Comparison of ENCODE assay signal across 16 mouse cellular contexts in genomic region chr4:40181681-40182080, GRCm38 (mm10). TPM values are rescaled to one million over a fixed set of nuclear protein-coding genes. Genes with fewer than 3 reads are reported as not detected.
DNase-seq lines count a peak whose midpoint lies in the region; ATAC-seq and TF ChIP-seq lines count a peak whose summit lies in the region.
"Had no signal": no experiment of that assay in that cellular context is flagged by ENCODE, and none has a peak within 500 bp of the region (broad histone marks: within the 10 kb centered on the region; RNA-seq: fewer than 3 reads in every experiment).

No protein-coding gene starts in this region.

- no peak overlapping the region for H3K9ac ChIP-seq in intestine, embryonic 16.5 days (ENCODE audit: low read depth, low read length)
- H3K9ac ChIP-seq in liver, postnatal 0 days (replicated peaks) = no peak overlapping the region
- H3K9ac ChIP-seq: embryonic facial prominence, embryonic 12.5 days; heart, embryonic 15.5 days; hindbrain, embryonic 13.5 days; midbrain, embryonic 12.5 days had no signal

- ATAC-seq in intestine, embryonic 16.5 days = peak; percentile 98
- ATAC-seq in liver, postnatal 0 days = peak; percentile 95

- peak; percentile 74 for DNase-seq in adrenal gland, postnatal 10 days
- no peak for DNase-seq in adrenal gland, adult 8-10 months
- DNase-seq in kidney, postnatal 25 days = peak; percentile 86 to 96
- peak; percentile 75 for DNase-seq in liver, postnatal 0 days
- no peak for DNase-seq in heart, adult 9 months (ENCODE audit: low spot score in 2 of 2)
- DNase-seq in heart, postnatal 36 days = no peak
- no peak for DNase-seq in left cerebral cortex, adult 18-20 months (ENCODE audit: low spot score in 2 of 2)
- DNase-seq: cerebellum, postnatal 10 days; gastrocnemius, postnatal 10 days had no signal

- intact Hi-C loops in heart, postnatal 36 days (cut with DNase I) = loop anchor here (2.0 kb wide), 1 partner anchor 47 kb away; no protein-coding TSS in a partner anchor

- H3K36me3 ChIP-seq in intestine, embryonic 16.5 days (ENCODE audit: control insufficient read depth, insufficient read depth, low read length) = peaks cover 10% of the 10 kb centered on the region
- H3K36me3 ChIP-seq in liver, postnatal 0 days (replicated peaks; ENCODE audit: insufficient read depth, low read length) = peaks cover 40% of the 10 kb centered on the region

- H3K27me3 ChIP-seq in intestine, embryonic 16.5 days (replicated peaks; ENCODE audit: control insufficient read depth, insufficient read depth, low read length) = no peaks in the 10 kb centered on the region
- no peaks in the 10 kb centered on the region for H3K27me3 ChIP-seq in liver, postnatal 0 days (ENCODE audit: insufficient read depth, low read length)
- H3K27me3 ChIP-seq: embryonic facial prominence, embryonic 12.5 days; heart, embryonic 15.5 days; hindbrain, embryonic 13.5 days; midbrain, embryonic 12.5 days had no signal

- no peaks in the 10 kb centered on the region for H3K9me3 ChIP-seq in intestine, embryonic 16.5 days (ENCODE audit: control insufficient read depth, low read length)
- H3K9me3 ChIP-seq in liver, postnatal 0 days (ENCODE audit: low read length) = no peaks in the 10 kb centered on the region
- H3K9me3 ChIP-seq: embryonic facial prominence, embryonic 12.5 days; forebrain, embryonic 10.5 days; heart, embryonic 15.5 days; hindbrain, embryonic 13.5 days; midbrain, embryonic 12.5 days had no signal

- H3K27ac ChIP-seq in intestine, embryonic 16.5 days (ENCODE audit: low read length) = peak overlapping the region; percentile 59; the same call in 1 of the 2 replicates
- H3K27ac ChIP-seq in liver, postnatal 0 days (ENCODE audit: low read depth) = peak overlapping the region; percentile 56
- H3K27ac ChIP-seq: embryonic facial prominence, embryonic 12.5 days; forebrain, embryonic 10.5 days; heart, embryonic 15.5 days; hindbrain, embryonic 13.5 days; layer of hippocampus, adult 2 months; midbrain, embryonic 12.5 days had no signal

- H3K4me3 ChIP-seq in intestine, embryonic 16.5 days (ENCODE audit: low read length) = no peak overlapping the region
- H3K4me3 ChIP-seq in liver, postnatal 0 days (ENCODE audit: low read depth, low read length) = no peak overlapping the region
- H3K4me3 ChIP-seq: embryonic facial prominence, embryonic 12.5 days; forebrain, embryonic 10.5 days; heart, embryonic 15.5 days; hindbrain, embryonic 13.5 days; layer of hippocampus, adult 2 months; midbrain, embryonic 12.5 days had no signal

- H3K4me2 ChIP-seq in intestine, embryonic 16.5 days (ENCODE audit: low read depth, low read length) = no peak overlapping the region
- no peak overlapping the region for H3K4me2 ChIP-seq in liver, postnatal 0 days (ENCODE audit: low read depth, low read length)
- H3K4me2 ChIP-seq: embryonic facial prominence, embryonic 12.5 days; heart, embryonic 15.5 days; hindbrain, embryonic 13.5 days; midbrain, embryonic 12.5 days had no signal

- TF ChIP-seq EP300 in liver, postnatal 0 days (IDR thresholded peaks at IDR 0.05; ENCODE audit: low read depth) = peak; percentile 61

- no peak for TF ChIP-seq CTCF in liver, postnatal 0 days (IDR thresholded peaks at IDR 0.05; ENCODE audit: low read depth)

- H3K4me1 ChIP-seq in intestine, embryonic 16.5 days (ENCODE audit: control insufficient read depth, insufficient read depth, low read length) = peaks cover 2% of the 10 kb centered on the region; the same call in 1 of the 2 replicates
- H3K4me1 ChIP-seq in liver, postnatal 0 days (ENCODE audit: insufficient read depth) = no peaks in the 10 kb centered on the region; the same call in 1 of the 2 replicates
- H3K4me1 ChIP-seq: embryonic facial prominence, embryonic 12.5 days; forebrain, embryonic 10.5 days; heart, embryonic 15.5 days; hindbrain, embryonic 13.5 days; midbrain, embryonic 12.5 days had no signal

- WGBS in intestine, embryonic 16.5 days = 76% methylated on average over 8 of the region's 8 CpGs
- 69% methylated on average over 8 of the region's 8 CpGs for WGBS in liver, postnatal 0 days (ENCODE audit: insufficient replicate concordance)

RNA-seq across cellular contexts. Expression of gene Aco1, which starts 38.8 kb away (rescaled TPM):
- 100 to 1,000 TPM; 130 to 174 TPM for total RNA-seq in adrenal gland, postnatal 10 days (2021)
- 100 to 1,000 TPM in 2 of 4 experiments, 10 to 100 TPM in 2; 76.7 to 161 (median 113) TPM for total RNA-seq in adrenal gland, adult 8-10 months (2022)
- 79.0 and 88.1 TPM in 2 replicates for polyA plus RNA-seq in intestine, embryonic 16.5 days (2015; fragmentation: Nextera tagmentation; extraction: Ambion mirVana)
- polyA plus RNA-seq in liver, postnatal 0 days (2015; fragmentation: Nextera tagmentation; extraction: Ambion mirVana) = 40.1 and 41.1 TPM in 2 replicates
- total RNA-seq in heart, postnatal 36 days (2021) = 10 to 100 TPM; 33.7 to 34.0 TPM
- total RNA-seq in left cerebral cortex, adult 18-20 months (2021) = 10 to 100 TPM; 22.7 to 28.0 TPM

RNA-seq across cellular contexts. Expression of gene Ddx58, which starts 57.9 kb away (rescaled TPM):
- total RNA-seq in adrenal gland, postnatal 10 days (2021) = 10 to 100 TPM; 17.5 to 20.9 TPM
- 10 to 100 TPM; 34.0 to 40.5 (median 37.5) TPM for total RNA-seq in adrenal gland, adult 8-10 months (2022)
- polyA plus RNA-seq in intestine, embryonic 16.5 days (2015; fragmentation: Nextera tagmentation; extraction: Ambion mirVana) = 9.9 and 10.8 TPM in 2 replicates
- 8.2 and 9.3 TPM in 2 replicates for polyA plus RNA-seq in liver, postnatal 0 days (2015; fragmentation: Nextera tagmentation; extraction: Ambion mirVana)
- 10 to 100 TPM in 1 of 2 experiments, 1 to 10 TPM in 1; 8.0 to 10.3 TPM for total RNA-seq in heart, postnatal 36 days (2021)
- total RNA-seq in left cerebral cortex, adult 18-20 months (2021) = 1 to 10 TPM; 4.0 to 4.4 TPM

Comparison
In these comparisons a context has a peak if more than half of its experiments do, and no peak if none do; other contexts are left out.
1. DNase-seq: peak in adrenal gland, postnatal 10 days (single experiment), kidney, postnatal 25 days (2 of 2) and liver, postnatal 0 days (single experiment); none in adrenal gland, adult 8-10 months (single experiment), heart, adult 9 months (0 of 2), heart, postnatal 36 days (0 of 2) and left cerebral cortex, adult 18-20 months (0 of 2).